Mouse (Mus musculus): ENCODE measurements around the gene Akr1c12. TPM values are rescaled to one million over a fixed set of nuclear protein-coding genes. Genes with fewer than 3 reads are reported as not detected.

The Akr1c12 gene
- polyA plus RNA-seq (2014; fragmentation: Nextera tagmentation; extraction: Ambion mirVana): 0.61 and 0.80 TPM in 2 replicates

GRCm38 (mm10) chr13:4279284-4279683 lies at the start of gene Akr1c12:
Gene Akr1c12, minus strand, starts transcription at chr13:4279433.
- ATAC-seq (ENCODE audit: insufficient read depth) (peak; percentile 28; the same call in 1 of the 2 replicates), DNase-seq (peak; percentile 6)
- Histone ChIP-seq H3K27me3 (ENCODE audit: insufficient read depth, low read length) (no peaks in the 10 kb centered on the region), H3K4me3 (ENCODE audit: low read depth, low read length) (no peak within 1 kb of the TSS), H3K9me3 (ENCODE audit: low read depth, low read length) (no peaks in the 10 kb centered on the region), H3K4me2 (no peak within 1 kb of the TSS), H3K36me3 (ENCODE audit: insufficient read depth) (no peaks in the 10 kb centered on the region), H3K4me1 (ENCODE audit: insufficient read depth) (no peaks in the 10 kb centered on the region), H3K27ac (ENCODE audit: low read depth) (no peak within 1 kb of the TSS), H3K9ac (no peak within 1 kb of the TSS)
- WGBS: 42% methylated on average over 4 of the region's 4 CpGs
- no peak for TF ChIP-seq CTCF (IDR thresholded peaks at IDR 0.05; ENCODE audit: low read depth)

- H3K4me1 ChIP-seq (ENCODE audit: insufficient read depth): no peaks in the 10 kb centered on the region
- TF ChIP-seq CTCF (IDR thresholded peaks at IDR 0.05; ENCODE audit: low read depth): no peak
- H3K27ac ChIP-seq (ENCODE audit: low read depth): no peak overlapping the region
- H3K36me3 ChIP-seq (ENCODE audit: insufficient read depth): no peaks in the 10 kb centered on the region
- H3K9me3 ChIP-seq (ENCODE audit: low read depth, low read length): no peaks in the 10 kb centered on the region
- no peaks in the 10 kb centered on the region for H3K27me3 ChIP-seq (ENCODE audit: insufficient read depth, low read length)
- no peak overlapping the region for H3K9ac ChIP-seq
- H3K4me3 ChIP-seq (ENCODE audit: low read depth, low read length): no peak overlapping the region
- no peak for ATAC-seq (ENCODE audit: insufficient read depth)
- WGBS: 91% methylated on average over 2 of the region's 2 CpGs
- H3K4me2 ChIP-seq: no peak overlapping the region
- no peak for DNase-seq
These were observed 39.5 kb upstream of the Akr1c12 start for GRCm38 (mm10) chr13:4318773-4319172.

- no peak overlapping the region for H3K4me3 ChIP-seq (ENCODE audit: low read depth, low read length)
- H3K27me3 ChIP-seq (ENCODE audit: insufficient read depth, low read length): no peaks in the 10 kb centered on the region
- no peak overlapping the region for H3K27ac ChIP-seq (ENCODE audit: low read depth)
- H3K4me2 ChIP-seq: no peak overlapping the region
- no peaks in the 10 kb centered on the region for H3K36me3 ChIP-seq (ENCODE audit: insufficient read depth)
- 55% methylated on average over 2 of the region's 2 CpGs for WGBS
- H3K4me1 ChIP-seq (ENCODE audit: insufficient read depth): no peaks in the 10 kb centered on the region
- no peak for TF ChIP-seq CTCF (IDR thresholded peaks at IDR 0.05; ENCODE audit: low read depth)
- no peaks in the 10 kb centered on the region for H3K9me3 ChIP-seq (ENCODE audit: low read depth, low read length)
- no peak overlapping the region for H3K9ac ChIP-seq
- no peak for DNase-seq
- ATAC-seq (ENCODE audit: insufficient read depth): no peak
These were observed 34.7 kb upstream of the Akr1c12 start for GRCm38 (mm10) chr13:4313907-4314306.

GRCm38 (mm10) chr13:4304861-4305565 lies 25.8 kb upstream of the Akr1c12 start:
- Histone ChIP-seq H3K27ac (ENCODE audit: low read depth) (no peak overlapping the region), H3K27me3 (ENCODE audit: insufficient read depth, low read length) (no peaks in the 10 kb centered on the region), H3K4me2 (no peak overlapping the region), H3K9ac (no peak overlapping the region), H3K36me3 (ENCODE audit: insufficient read depth) (no peaks in the 10 kb centered on the region), H3K4me3 (ENCODE audit: low read depth, low read length) (no peak overlapping the region), H3K4me1 (ENCODE audit: insufficient read depth) (no peaks in the 10 kb centered on the region), H3K9me3 (ENCODE audit: low read depth, low read length) (no peaks in the 10 kb centered on the region)
- DNase-seq (no peak), ATAC-seq (ENCODE audit: insufficient read depth) (no peak)
- WGBS: 57% methylated on average over 2 of the region's 2 CpGs
- TF ChIP-seq CTCF (IDR thresholded peaks at IDR 0.05; ENCODE audit: low read depth): no peak

GRCm38 (mm10) chr13:4296991-4297390 lies 17.8 kb upstream of the Akr1c12 start:
- DNase-seq (no peak), ATAC-seq (ENCODE audit: insufficient read depth) (no peak)
- H3K4me1 ChIP-seq (ENCODE audit: insufficient read depth): no peaks in the 10 kb centered on the region
- H3K36me3 ChIP-seq (ENCODE audit: insufficient read depth): no peaks in the 10 kb centered on the region
- no peak overlapping the region for H3K27ac ChIP-seq (ENCODE audit: low read depth)
- TF ChIP-seq CTCF (IDR thresholded peaks at IDR 0.05; ENCODE audit: low read depth): no peak
- H3K4me3 ChIP-seq (ENCODE audit: low read depth, low read length): no peak overlapping the region
- H3K27me3 ChIP-seq (ENCODE audit: insufficient read depth, low read length): no peaks in the 10 kb centered on the region
- H3K4me2 ChIP-seq: no peak overlapping the region
- WGBS: 89% methylated on average over 4 of the region's 4 CpGs
- H3K9me3 ChIP-seq (ENCODE audit: low read depth, low read length): no peaks in the 10 kb centered on the region
- H3K9ac ChIP-seq: no peak overlapping the region

GRCm38 (mm10) chr13:4281471-4282412 lies 2.5 kb upstream of the Akr1c12 start:
- peak; percentile 24; the same call in 1 of the 2 replicates for ATAC-seq (ENCODE audit: insufficient read depth)
- H3K4me2 ChIP-seq: no peak overlapping the region
- no peaks in the 10 kb centered on the region for H3K9me3 ChIP-seq (ENCODE audit: low read depth, low read length)
- H3K27ac ChIP-seq (ENCODE audit: low read depth): no peak overlapping the region
- H3K4me1 ChIP-seq (ENCODE audit: insufficient read depth): no peaks in the 10 kb centered on the region
- WGBS: 30% methylated on average over 7 of the region's 7 CpGs
- peak; percentile 71 for TF ChIP-seq CTCF (IDR thresholded peaks at IDR 0.05; ENCODE audit: low read depth)
- H3K27me3 ChIP-seq (ENCODE audit: insufficient read depth, low read length): no peaks in the 10 kb centered on the region
- H3K9ac ChIP-seq: no peak overlapping the region
- H3K4me3 ChIP-seq (ENCODE audit: low read depth, low read length): no peak overlapping the region
- no peaks in the 10 kb centered on the region for H3K36me3 ChIP-seq (ENCODE audit: insufficient read depth)
- DNase-seq: peak; percentile 75

- no peak overlapping the region for H3K9ac ChIP-seq
- H3K27me3 ChIP-seq (ENCODE audit: insufficient read depth, low read length): no peaks in the 10 kb centered on the region
- no peak overlapping the region for H3K4me3 ChIP-seq (ENCODE audit: low read depth, low read length)
- no peaks in the 10 kb centered on the region for H3K36me3 ChIP-seq (ENCODE audit: insufficient read depth)
- no peaks in the 10 kb centered on the region for H3K4me1 ChIP-seq (ENCODE audit: insufficient read depth)
- no peak overlapping the region for H3K27ac ChIP-seq (ENCODE audit: low read depth)
- no peak for TF ChIP-seq CTCF (IDR thresholded peaks at IDR 0.05; ENCODE audit: low read depth)
- H3K4me2 ChIP-seq: no peak overlapping the region
- ATAC-seq (ENCODE audit: insufficient read depth) (no peak), DNase-seq (no peak)
- 72% methylated on average over 2 of the region's 2 CpGs for WGBS
- no peaks in the 10 kb centered on the region for H3K9me3 ChIP-seq (ENCODE audit: low read depth, low read length)
These were observed 1.7 kb downstream of the Akr1c12 start for GRCm38 (mm10) chr13:4277526-4277925.

Data from lung, embryonic 14.5 days (tissue).